Comparison of ENCODE assay signal across 8 mouse cellular contexts in genomic region chr4:108339277-108339690, GRCm38 (mm10). TPM values are rescaled to one million over a fixed set of nuclear protein-coding genes. Genes with fewer than 3 reads are reported as not detected.
DNase-seq lines count a peak whose midpoint lies in the region; ATAC-seq and TF ChIP-seq lines count a peak whose summit lies in the region.

No protein-coding gene starts in this region.

- peak overlapping the region; percentile 62 for H3K27ac ChIP-seq in ES-E14 (ENCODE audit: insufficient read depth, low read depth, low read length, poor library complexity, severe bottlenecking)
- H3K27ac ChIP-seq in embryonic facial prominence, embryonic 10.5 days (replicated peaks): peak overlapping the region; percentile 16; the same call in 1 of the 2 replicates
- no peak overlapping the region for H3K27ac ChIP-seq in heart, postnatal 0 days (ENCODE audit: low read depth)
- no peak overlapping the region for H3K27ac ChIP-seq in lung, embryonic 16.5 days (ENCODE audit: low read length)

- H3K4me3 ChIP-seq in ES-E14 (ENCODE audit: insufficient read depth in 1 of 2, low read depth in 1 of 2, low read length in 2 of 2, poor library complexity in 1 of 2, severe bottlenecking in 1 of 2): peak overlapping the region; percentile 14 to 17; a peak in 1 of 4 replicates
- H3K4me3 ChIP-seq in embryonic facial prominence, embryonic 10.5 days: no peak overlapping the region
- no peak overlapping the region for H3K4me3 ChIP-seq in heart, postnatal 0 days (ENCODE audit: low read depth, low read length)
- no peak overlapping the region for H3K4me3 ChIP-seq in lung, embryonic 16.5 days (ENCODE audit: low read length)

- H3K4me1 ChIP-seq in ES-E14 (ENCODE audit: control insufficient read depth in 2 of 2, insufficient read depth in 2 of 2, low read length in 2 of 2, poor library complexity in 1 of 2): peaks cover 10 to 14% of the 10 kb centered on the region in 2 experiments
- H3K4me1 ChIP-seq in embryonic facial prominence, embryonic 10.5 days: peaks cover 21% of the 10 kb centered on the region
- H3K4me1 ChIP-seq in heart, postnatal 0 days (ENCODE audit: control insufficient read depth, insufficient read depth): no peaks in the 10 kb centered on the region
- H3K4me1 ChIP-seq in lung, embryonic 16.5 days (replicated peaks; ENCODE audit: control insufficient read depth, insufficient read depth, low read length): no peaks in the 10 kb centered on the region

- peak; percentile 76 for ATAC-seq in heart, postnatal 0 days (ENCODE audit: insufficient read depth, low read depth)
- peak; percentile 90 for ATAC-seq in lung, embryonic 16.5 days (ENCODE audit: low read depth)

- H3K27me3 ChIP-seq in embryonic facial prominence, embryonic 10.5 days (replicated peaks; ENCODE audit: low read depth, poor library complexity, severe bottlenecking): no peaks in the 10 kb centered on the region
- no peaks in the 10 kb centered on the region for H3K27me3 ChIP-seq in heart, postnatal 0 days (ENCODE audit: control insufficient read depth, insufficient read depth, low read length)
- no peaks in the 10 kb centered on the region for H3K27me3 ChIP-seq in lung, embryonic 16.5 days (ENCODE audit: control insufficient read depth, insufficient read depth, low read depth, low read length)

- no peak overlapping the region for H3K9ac ChIP-seq in ES-E14 (ENCODE audit: insufficient read depth, low read depth, low read length, poor library complexity, severe bottlenecking)
- no peak overlapping the region for H3K9ac ChIP-seq in heart, postnatal 0 days (replicated peaks; ENCODE audit: low read depth, low read length)
- H3K9ac ChIP-seq in lung, embryonic 16.5 days (ENCODE audit: low read length): no peak overlapping the region

- WGBS in embryonic facial prominence, embryonic 10.5 days: 15% methylated on average over 4 of the region's 4 CpGs
- 17% methylated on average over 4 of the region's 4 CpGs for WGBS in heart, postnatal 0 days
- WGBS in lung, embryonic 16.5 days: 9% methylated on average over 4 of the region's 4 CpGs

- DNase-seq in ES-E14 (ENCODE audit: low read depth, low spot score): peak; percentile 79
- peak; percentile 80 for DNase-seq in adrenal gland, postnatal 14 days
- peak; percentile 74 for DNase-seq in embryonic facial prominence, embryonic 10.5 days (ENCODE audit: low spot score)
- DNase-seq in heart, postnatal 0 days (ENCODE audit: low spot score): peak; percentile 87
- peak; percentile 29 to 79 for DNase-seq in layer of hippocampus, adult 18-20 months (ENCODE audit: low spot score in 2 of 2)
- peak; percentile 89 for DNase-seq in retina, postnatal 1 day
- DNase-seq in urinary bladder, postnatal 10 days (ENCODE audit: low spot score): no peak

- peak; percentile 82 for TF ChIP-seq CTCF in heart, postnatal 0 days (IDR thresholded peaks at IDR 0.05; ENCODE audit: low read depth)

- in situ Hi-C loops in ES-E14 (cut with MboI; ENCODE audit: low sequenced_read_pairs in 2 of 2, unreplicated experiment in 2 of 2): no loop called here

- TF ChIP-seq EP300 in heart, postnatal 0 days (IDR thresholded peaks at IDR 0.05; ENCODE audit: low read depth): no peak

- H3K4me2 ChIP-seq in heart, postnatal 0 days (ENCODE audit: low read depth, low read length): no peak overlapping the region
- no peak overlapping the region for H3K4me2 ChIP-seq in lung, embryonic 16.5 days (ENCODE audit: low read depth, low read length)

- no peaks in the 10 kb centered on the region for H3K9me3 ChIP-seq in ES-E14 (ENCODE audit: control insufficient read depth, insufficient read depth, low read depth, low read length)
- H3K9me3 ChIP-seq in embryonic facial prominence, embryonic 10.5 days: no peaks in the 10 kb centered on the region
- H3K9me3 ChIP-seq in heart, postnatal 0 days (replicated peaks; ENCODE audit: control insufficient read depth, low read length): no peaks in the 10 kb centered on the region
- no peaks in the 10 kb centered on the region for H3K9me3 ChIP-seq in lung, embryonic 16.5 days (ENCODE audit: control insufficient read depth, low read length)

- peaks cover 10% of the 10 kb centered on the region for H3K36me3 ChIP-seq in ES-E14 (ENCODE audit: control insufficient read depth, insufficient read depth, low read length, poor library complexity, severe bottlenecking)
- peaks cover 72% of the 10 kb centered on the region for H3K36me3 ChIP-seq in embryonic facial prominence, embryonic 10.5 days (replicated peaks)
- peaks cover 28% of the 10 kb centered on the region for H3K36me3 ChIP-seq in heart, postnatal 0 days (replicated peaks; ENCODE audit: control insufficient read depth, insufficient read depth, low read length)
- H3K36me3 ChIP-seq in lung, embryonic 16.5 days (ENCODE audit: control insufficient read depth, insufficient read depth, low read length): peaks cover 8% of the 10 kb centered on the region

TF ChIP-seq in ES-E14, 5 proteins besides CTCF, POLR2A, EP300 and RAD21:
- TF ChIP-seq ZC3H11A (IDR thresholded peaks at IDR 0.05; ENCODE audit: borderline replicate concordance, low read depth, low read length): peak; percentile 74
- no peak for TF ChIP-seq ZNF384 (IDR thresholded peaks at IDR 0.05; ENCODE audit: low read depth, low read length)
- TF ChIP-seq CHD2 (IDR thresholded peaks at IDR 0.05; ENCODE audit: low read depth, low read length): no peak
- TF ChIP-seq MAFK (IDR thresholded peaks at IDR 0.05; ENCODE audit: insufficient read depth, low read depth, low read length): no peak
- TF ChIP-seq HCFC1 (IDR thresholded peaks at IDR 0.05; ENCODE audit: borderline replicate concordance, insufficient read depth, low read length): no peak

RNA-seq across cellular contexts. Expression of gene Coa7, which starts 11.3 kb away (rescaled TPM):
- 24.7 and 37.0 TPM in 2 replicates for total RNA-seq in ES-E14 (2012; rRNA removed)
- total RNA-seq in adrenal gland, postnatal 14 days (2021): 60.8 and 61.3 TPM in 2 replicates
- 70.4 and 78.9 TPM in 2 replicates for polyA plus RNA-seq in embryonic facial prominence, embryonic 10.5 days (2016; fragmentation: Nextera tagmentation; extraction: Ambion mirVana)
- total RNA-seq in heart, postnatal 0 days (2014; rRNA removed; ENCODE audit: low replicate concordance): 26.0 and 41.8 TPM in 2 replicates
- polyA plus RNA-seq in heart, postnatal 0 days (2015; fragmentation: Nextera tagmentation; extraction: Ambion mirVana): 61.7 and 63.8 TPM in 2 replicates
- 10 to 100 TPM; 27.9 to 29.4 TPM for total RNA-seq in layer of hippocampus, adult 18-20 months (2021)
- polyA plus RNA-seq in lung, embryonic 16.5 days (2015; fragmentation: Nextera tagmentation; extraction: Ambion mirVana): 39.2 and 43.1 TPM in 2 replicates

RNA-seq across cellular contexts. Expression of gene Zyg11b, which starts 38.4 kb away (rescaled TPM):
- 13.3 and 13.6 TPM in 2 replicates for total RNA-seq in ES-E14 (2012; rRNA removed)
- 32.6 and 34.2 TPM in 2 replicates for total RNA-seq in adrenal gland, postnatal 14 days (2021)
- polyA plus RNA-seq in embryonic facial prominence, embryonic 10.5 days (2016; fragmentation: Nextera tagmentation; extraction: Ambion mirVana): 14.7 and 15.4 TPM in 2 replicates
- 25.2 and 30.3 TPM in 2 replicates for total RNA-seq in heart, postnatal 0 days (2014; rRNA removed; ENCODE audit: low replicate concordance)
- 5.6 and 6.5 TPM in 2 replicates for polyA plus RNA-seq in heart, postnatal 0 days (2015; fragmentation: Nextera tagmentation; extraction: Ambion mirVana)
- total RNA-seq in layer of hippocampus, adult 18-20 months (2021): 10 to 100 TPM; 93.4 to 97.0 TPM
- 9.6 and 9.9 TPM in 2 replicates for polyA plus RNA-seq in lung, embryonic 16.5 days (2015; fragmentation: Nextera tagmentation; extraction: Ambion mirVana)

RNA-seq across cellular contexts. Expression of gene Shisal2a, which starts 43.9 kb away (rescaled TPM):
- 1.5 and 5.5 TPM in 2 replicates for total RNA-seq in ES-E14 (2012; rRNA removed)
- 4.2 and 5.5 TPM in 2 replicates for total RNA-seq in adrenal gland, postnatal 14 days (2021)
- 4.0 and 5.6 TPM in 2 replicates for polyA plus RNA-seq in embryonic facial prominence, embryonic 10.5 days (2016; fragmentation: Nextera tagmentation; extraction: Ambion mirVana)
- 2.2 TPM in 1 of 2 replicates, not detected in the other for total RNA-seq in heart, postnatal 0 days (2014; rRNA removed; ENCODE audit: low replicate concordance)
- polyA plus RNA-seq in heart, postnatal 0 days (2015; fragmentation: Nextera tagmentation; extraction: Ambion mirVana): 1.4 and 2.0 TPM in 2 replicates
- total RNA-seq in layer of hippocampus, adult 18-20 months (2021): not detected
- 0.55 and 1.2 TPM in 2 replicates for polyA plus RNA-seq in lung, embryonic 16.5 days (2015; fragmentation: Nextera tagmentation; extraction: Ambion mirVana)

Comparison
In these comparisons a context has a peak if more than half of its experiments do, and no peak if none do; other contexts are left out.
1. H3K27ac ChIP-seq: peak in ES-E14 (single experiment) and embryonic facial prominence, embryonic 10.5 days (single experiment); none in heart, postnatal 0 days (single experiment) and lung, embryonic 16.5 days (single experiment).
2. H3K4me3 ChIP-seq: peak in ES-E14 (2 of 2); none in embryonic facial prominence, embryonic 10.5 days (single experiment), heart, postnatal 0 days (single experiment) and lung, embryonic 16.5 days (single experiment).